Mouse (Mus musculus) induced T-regulatory cell, adult 2 months (primary cell): ENCODE data around the gene Trpt1.
A peak's percentile ranks its signal among the peaks of the same experiment; 100 is the strongest.
"Not testable (repeated sequence)": the region's sequence is repeated elsewhere in the genome, so short reads cannot be mapped to it uniquely, and the experiment has no call there.

ENCODE experiments used
- DNase-seq: peaks from one replicate; pipeline ENCODE4 v3.0.0-alpha.2; 2012; ENCODE audit warnings: low read depth

The Trpt1 gene

DNA sequence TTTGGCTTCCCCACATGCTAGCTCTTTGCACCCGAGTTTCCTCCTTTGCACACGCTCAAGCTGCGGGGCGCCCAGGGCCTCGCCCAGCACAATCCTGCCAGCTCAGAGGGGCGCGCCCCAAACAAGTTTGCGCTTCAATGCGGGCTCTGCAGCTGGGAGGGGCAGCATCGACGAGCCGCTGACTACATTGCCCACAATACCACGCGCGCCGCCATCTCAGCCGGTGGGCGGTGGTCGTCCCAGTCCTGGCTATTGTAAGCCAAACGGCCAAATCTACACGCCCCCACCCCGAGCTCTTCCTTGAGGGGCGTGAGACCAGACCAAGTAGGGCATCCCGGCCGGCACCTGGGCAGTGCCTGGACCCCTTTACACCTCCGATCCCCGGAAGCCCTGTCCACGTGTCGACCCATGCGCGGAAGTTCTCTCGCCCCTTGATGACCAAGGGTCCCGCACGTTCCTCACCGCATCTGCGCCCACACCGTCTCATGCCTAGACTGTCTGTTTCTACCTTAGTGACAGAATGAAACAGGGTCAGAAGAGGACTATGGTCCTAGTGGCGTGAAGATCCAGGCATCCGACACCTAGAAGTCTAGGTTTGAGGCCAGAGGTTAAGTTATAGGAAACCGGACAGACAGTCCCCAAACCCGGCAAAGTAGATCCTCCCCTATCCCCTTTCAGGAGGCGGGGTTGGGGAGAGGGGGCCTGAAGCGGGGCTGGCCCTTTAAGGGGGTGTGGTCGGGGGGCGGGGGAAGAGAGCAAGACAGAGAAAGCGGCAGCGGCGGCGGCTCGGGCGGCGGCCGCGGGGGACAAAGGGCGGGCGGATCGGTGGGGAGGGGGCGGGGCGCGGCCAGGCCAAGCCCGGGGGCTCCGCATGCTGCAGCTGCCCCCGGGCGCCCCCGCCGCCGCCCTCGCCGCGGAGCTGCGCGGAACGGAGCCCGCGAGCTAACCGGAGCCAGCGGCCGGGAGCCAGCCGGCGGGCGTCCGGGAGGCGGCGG lies 21.4 kb upstream of the Trpt1 start, which contains the start of gene Ppp1r14b:
TSS of gene Ppp1r14b (plus strand) at position 758 of the 995 bp plus-strand sequence.
- peak; percentile 88 for DNase-seq

DNA sequence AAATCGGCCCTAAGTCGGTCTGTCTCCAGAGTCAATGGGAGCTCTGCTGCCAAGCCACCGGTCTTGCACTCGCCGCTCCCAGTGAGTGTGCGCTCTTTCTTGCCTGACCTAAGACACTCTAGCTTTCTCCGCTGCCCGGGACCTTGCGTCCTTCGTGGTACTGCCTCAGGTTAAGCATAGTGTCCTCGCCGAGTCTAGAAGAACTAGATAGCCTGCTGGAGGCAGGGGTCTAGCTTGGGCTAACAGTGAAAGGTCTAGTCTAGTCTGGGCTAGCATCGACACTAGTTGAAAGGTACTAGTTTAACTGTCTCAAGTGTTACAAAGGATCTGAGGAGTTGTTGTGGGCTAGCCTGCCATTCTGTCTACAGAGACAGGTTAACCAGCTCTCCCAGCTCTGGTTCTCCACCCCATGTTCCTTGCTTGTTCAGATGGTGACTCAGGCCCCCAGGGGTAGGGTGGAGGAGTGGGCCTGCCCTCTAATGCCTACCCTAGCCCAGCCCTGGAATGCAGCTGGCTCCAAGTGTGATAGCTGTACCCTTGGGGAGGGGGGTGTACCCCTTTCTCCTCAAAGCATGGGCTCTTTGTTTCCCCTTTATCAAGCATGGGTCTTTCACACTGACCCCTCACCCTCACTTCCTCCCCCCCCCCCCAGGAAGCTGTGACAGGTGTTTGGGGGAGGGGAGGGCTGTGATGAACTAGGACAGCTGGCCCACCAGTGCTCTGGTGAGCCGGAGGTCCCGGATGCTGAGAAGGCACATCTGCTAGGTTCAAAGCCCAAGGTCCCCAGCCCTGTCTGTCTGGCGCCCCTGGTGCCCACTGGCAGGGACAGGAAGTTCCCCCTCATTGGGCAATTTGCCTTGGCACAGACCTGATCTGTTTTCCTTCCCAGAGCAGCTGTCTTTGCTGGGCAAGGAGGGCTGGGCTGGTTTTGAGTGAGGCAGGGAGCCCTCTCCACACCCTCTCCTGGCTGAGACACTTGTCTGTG lies 20.1 kb upstream of the Trpt1 start, which contains the start of gene Plcb3:
TSS of gene Plcb3 (minus strand) at position 934 of the 985 bp plus-strand sequence.
- peak; percentile 74 for DNase-seq

GRCm38 (mm10) chr19:6977759-6978638 lies 17.9 kb upstream of the Trpt1 start:
- DNase-seq = peak; percentile 15

GRCm38 (mm10) chr19:6978639-6978974 lies 17.3 kb upstream of the Trpt1 start:
- no peak for DNase-seq

- peak; percentile 68 for DNase-seq
These were observed 16.9 kb upstream of the Trpt1 start for GRCm38 (mm10) chr19:6979001-6979479.

GRCm38 (mm10) chr19:6979486-6980380 lies 16.2 kb upstream of the Trpt1 start:
- peak; percentile 100 for DNase-seq

DNA sequence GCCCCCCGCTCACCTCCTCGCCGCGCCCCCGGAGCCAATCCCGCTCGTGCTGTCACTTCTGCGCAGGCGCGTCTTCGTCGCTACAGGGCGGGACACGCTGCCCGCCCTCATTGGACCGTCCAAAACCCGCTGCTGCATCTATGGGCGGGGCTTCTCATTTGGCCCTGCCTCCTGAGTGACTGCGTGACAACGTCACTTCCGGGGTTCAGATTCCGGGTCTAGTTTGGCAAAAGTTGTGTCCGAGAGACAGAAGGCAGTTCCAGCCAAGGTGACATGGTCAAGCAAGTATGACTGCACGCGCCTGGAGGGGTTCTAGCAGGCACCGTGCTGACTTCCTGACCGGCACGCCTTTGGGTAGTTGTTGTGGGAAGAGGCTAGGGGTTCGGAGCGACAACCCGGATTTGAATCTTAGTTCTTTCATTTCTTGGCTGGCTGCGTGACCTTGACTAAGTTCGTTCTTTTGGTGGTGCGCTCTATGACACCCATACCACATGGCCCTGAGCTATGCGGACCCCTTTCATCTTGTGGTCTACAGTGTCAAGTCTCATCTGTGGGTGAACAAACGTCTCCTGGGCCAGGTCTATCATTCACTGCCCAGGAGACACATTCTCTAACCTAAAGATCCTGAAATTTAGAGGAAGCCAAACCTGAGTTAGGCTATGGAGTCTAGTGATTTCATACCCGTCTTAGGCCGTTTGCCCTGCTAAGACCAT lies 15.4 kb upstream of the Trpt1 start, which contains the start of gene Fkbp2:
TSS of gene Fkbp2 (minus strand) at position 121 of the 713 bp plus-strand sequence.
- DNase-seq = peak; percentile 100

- DNase-seq = no peak
These were observed 14.5 kb upstream of the Trpt1 start for GRCm38 (mm10) chr19:6981465-6981864.

DNA sequence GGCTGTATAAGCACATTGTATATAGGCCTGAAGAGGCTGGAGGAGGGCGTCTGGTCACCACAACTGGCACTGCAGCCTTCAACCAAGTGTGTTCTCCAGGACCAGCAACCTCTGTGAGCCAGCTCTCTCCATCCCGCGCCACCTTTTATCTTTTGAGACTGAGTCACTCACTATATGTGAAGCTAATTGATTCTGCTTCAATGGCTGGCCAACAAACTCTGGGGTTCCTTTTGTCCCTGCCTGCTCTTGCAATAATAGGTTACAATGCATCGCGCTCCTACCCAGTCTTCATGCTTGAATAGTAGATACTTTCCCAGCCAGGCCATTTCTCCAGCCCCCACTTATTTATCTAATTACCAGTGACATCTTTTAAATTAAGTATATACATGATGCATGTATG lies 12.3 kb upstream of the Trpt1 start:
- no peak for DNase-seq

DNA sequence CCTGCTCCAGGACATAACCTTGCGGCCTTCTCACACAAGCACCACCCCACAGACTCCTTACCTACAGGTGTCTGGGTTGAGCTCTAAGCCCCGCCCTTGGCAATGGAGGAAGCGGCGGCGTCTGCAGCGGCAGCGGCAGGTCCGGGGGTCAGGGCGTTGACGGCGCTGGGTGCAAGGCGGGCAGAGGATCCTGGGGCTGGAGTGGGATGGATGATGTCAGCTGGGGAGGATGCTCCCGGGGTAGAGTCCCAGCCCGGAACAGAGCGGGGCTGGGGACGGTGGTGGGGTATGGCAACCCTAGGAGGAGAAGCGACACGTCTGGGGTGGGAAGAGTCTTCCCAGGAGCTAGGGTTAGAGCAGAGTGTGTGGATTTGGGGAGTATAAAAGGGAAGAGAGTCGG lies 10.6 kb upstream of the Trpt1 start:
- no peak for DNase-seq

DNA sequence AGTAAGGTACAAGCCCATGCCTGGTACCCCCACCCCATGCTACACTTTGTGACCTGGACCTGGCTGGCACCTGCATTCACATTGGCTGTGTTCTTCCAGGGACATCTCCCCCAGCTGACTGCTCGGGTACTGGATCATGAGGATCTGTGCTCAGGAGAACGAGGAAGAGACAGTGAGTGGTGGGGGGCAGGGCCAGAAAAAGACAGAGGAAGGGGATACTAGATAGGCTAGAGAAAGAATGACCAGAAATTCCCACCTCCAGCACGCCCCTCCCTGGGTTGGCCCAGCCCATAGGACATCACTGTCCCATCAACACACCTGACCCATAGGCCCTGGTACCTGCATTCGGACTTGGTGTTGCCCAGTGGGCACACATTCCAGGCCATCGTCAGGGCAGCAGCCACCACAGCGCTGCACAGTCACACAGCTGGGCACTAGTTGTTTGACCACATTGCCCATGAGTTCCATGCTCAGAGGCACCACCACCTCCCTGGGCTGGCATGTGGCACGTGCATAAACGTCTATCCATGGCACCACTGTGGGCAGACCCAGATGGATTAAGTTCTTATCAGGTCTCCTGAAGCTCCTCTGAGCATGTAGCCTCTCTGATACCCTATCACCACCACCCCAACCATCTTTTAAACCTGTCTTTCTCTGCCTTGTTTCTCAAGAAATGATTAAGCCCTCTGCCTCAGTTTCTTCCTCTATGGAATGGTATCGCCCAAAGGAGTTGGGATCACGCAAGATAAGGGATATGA lies 9.8 kb upstream of the Trpt1 start:
- DNase-seq = no peak

- DNase-seq = peak; percentile 72
These were observed 8.6 kb upstream of the Trpt1 start, which contains the start of gene Vegfb for GRCm38 (mm10) chr19:6987061-6987903. Gene Vegfb (minus strand): TSS chr19:6987651.

GRCm38 (mm10) chr19:6987904-6988285 lies 8.0 kb upstream of the Trpt1 start:
- DNase-seq = no peak

DNA sequence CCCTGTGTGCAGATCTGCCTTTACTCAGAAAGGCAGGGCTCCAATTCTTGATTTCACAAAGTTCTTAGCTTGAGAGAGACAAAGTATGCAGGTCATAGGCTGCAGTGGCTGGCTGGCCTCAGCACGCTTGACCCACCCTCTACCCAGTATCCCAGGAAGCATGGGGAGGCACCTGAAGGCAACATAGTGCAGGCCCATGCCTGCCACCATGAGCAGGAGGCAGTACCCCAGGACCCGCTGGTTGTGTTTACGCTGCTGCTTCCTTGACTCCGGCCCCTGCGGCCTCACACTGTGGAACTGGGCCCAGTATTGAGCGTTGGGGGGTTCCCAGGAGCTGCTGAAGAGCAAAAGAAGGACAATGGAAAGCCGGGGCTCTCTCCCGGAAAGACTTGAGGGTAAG lies 6.7 kb upstream of the Trpt1 start:
- DNase-seq = no peak

GRCm38 (mm10) chr19:6990712-6991111 lies 5.2 kb upstream of the Trpt1 start:
- DNase-seq = no peak

DNA sequence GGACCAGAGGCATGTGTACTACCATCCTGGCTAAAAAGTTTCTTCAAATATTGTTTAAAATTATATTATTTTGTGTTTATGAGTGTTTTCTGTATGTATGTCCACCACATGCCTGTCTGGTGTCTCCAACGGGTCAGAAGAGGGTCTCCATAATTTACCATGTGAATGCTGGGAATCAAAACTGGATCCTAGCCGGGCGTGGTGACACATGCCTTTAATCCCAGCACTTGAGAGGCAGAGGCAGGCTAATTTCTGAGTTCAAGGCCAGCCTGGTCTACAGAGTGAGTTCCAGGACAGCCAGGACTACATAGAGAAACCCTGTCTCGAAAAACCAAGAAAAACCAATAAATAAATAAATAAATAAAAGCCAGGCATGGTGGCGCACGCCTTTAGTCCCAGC lies 4.8 kb upstream of the Trpt1 start:
- DNase-seq = not testable (repeated sequence)

- DNase-seq = peak; percentile 99
These were observed 3.7 kb upstream of the Trpt1 start, which contains the start of gene Dnajc4 for GRCm38 (mm10) chr19:6992011-6992858. Gene Dnajc4 (minus strand): TSS chr19:6992572.
